Mouse (Mus musculus): ENCODE measurements around the gene Hmgb1.
A peak's percentile ranks its signal among the peaks of the same experiment; 100 is the strongest.
"Not testable (repeated sequence)": the region's sequence is repeated elsewhere in the genome, so short reads cannot be mapped to it uniquely, and the experiment has no call there.

Hmgb1 gene

GRCm38 (mm10) chr5:149147386-149148000 is 36.8 kb downstream of the Hmgb1 start:
- DNase-seq (ENCODE audit: low spot score in 2 of 2) = no peak

- DNase-seq (ENCODE audit: low spot score in 2 of 2) = no peak
These were observed 37.6 kb downstream of the Hmgb1 start for GRCm38 (mm10) chr5:149146691-149147090.

- DNase-seq (ENCODE audit: low spot score in 2 of 2) = peak; percentile 50 to 67
These were observed 40.4 kb downstream of the Hmgb1 start for GRCm38 (mm10) chr5:149143766-149144375.

GRCm38 (mm10) chr5:149141155-149141554 is 43.1 kb downstream of the Hmgb1 start:
- not testable (repeated sequence) for DNase-seq (ENCODE audit: low spot score in 2 of 2)

- DNase-seq (ENCODE audit: low spot score in 2 of 2) = no peak
These were observed 44.0 kb downstream of the Hmgb1 start for GRCm38 (mm10) chr5:149140336-149140735.

GRCm38 (mm10) chr5:149138087-149138486 is 46.2 kb downstream of the Hmgb1 start:
- not testable (repeated sequence) for DNase-seq (ENCODE audit: low spot score in 2 of 2)

GRCm38 (mm10) chr5:149137447-149137846 is 46.8 kb downstream of the Hmgb1 start:
- DNase-seq (ENCODE audit: low spot score in 2 of 2) = no peak

- no peak for DNase-seq (ENCODE audit: low spot score in 2 of 2)
These were observed 47.3 kb downstream of the Hmgb1 start for GRCm38 (mm10) chr5:149136933-149137365.

- DNase-seq (ENCODE audit: low spot score in 2 of 2) = no peak
These were observed 48.6 kb downstream of the Hmgb1 start for GRCm38 (mm10) chr5:149135455-149136354.

- DNase-seq (ENCODE audit: low spot score in 2 of 2) = no peak
These were observed 49.4 kb downstream of the Hmgb1 start for GRCm38 (mm10) chr5:149134751-149135454.

- no peak for DNase-seq (ENCODE audit: low spot score in 2 of 2)
These were observed 55.8 kb downstream of the Hmgb1 start for GRCm38 (mm10) chr5:149128473-149128872.

GRCm38 (mm10) chr5:149123795-149124194 is 60.5 kb downstream of the Hmgb1 start:
- no peak for DNase-seq (ENCODE audit: low spot score in 2 of 2)

- no peak for DNase-seq (ENCODE audit: low spot score in 2 of 2)
These were observed 64.9 kb downstream of the Hmgb1 start for GRCm38 (mm10) chr5:149119341-149119881.

- DNase-seq (ENCODE audit: low spot score in 2 of 2) = no peak
These were observed 66.3 kb downstream of the Hmgb1 start for GRCm38 (mm10) chr5:149117815-149118547.

- no peak for DNase-seq (ENCODE audit: low spot score in 2 of 2)
These were observed 69.7 kb downstream of the Hmgb1 start for GRCm38 (mm10) chr5:149114587-149114986.

- no peak for DNase-seq (ENCODE audit: low spot score in 2 of 2)
These were observed 70.3 kb downstream of the Hmgb1 start for GRCm38 (mm10) chr5:149114034-149114433.

- no peak for DNase-seq (ENCODE audit: low spot score in 2 of 2)
These were observed 70.8 kb downstream of the Hmgb1 start for GRCm38 (mm10) chr5:149113439-149113838.

- no peak for DNase-seq (ENCODE audit: low spot score in 2 of 2)
These were observed 71.7 kb downstream of the Hmgb1 start for GRCm38 (mm10) chr5:149112559-149112958.

- DNase-seq (ENCODE audit: low spot score in 2 of 2) = no peak
These were observed 75.1 kb downstream of the Hmgb1 start for GRCm38 (mm10) chr5:149109220-149109619.

GRCm38 (mm10) chr5:149108178-149108577 is 76.1 kb downstream of the Hmgb1 start:
- DNase-seq (ENCODE audit: low spot score in 2 of 2) = no peak

GRCm38 (mm10) chr5:149107566-149107965 is 76.7 kb downstream of the Hmgb1 start:
- DNase-seq (ENCODE audit: low spot score in 2 of 2) = no peak

Data from right cerebral cortex, postnatal 10 days (tissue).